Mouse (Mus musculus): ENCODE measurements around the gene Ppp1r12a.

DNA sequence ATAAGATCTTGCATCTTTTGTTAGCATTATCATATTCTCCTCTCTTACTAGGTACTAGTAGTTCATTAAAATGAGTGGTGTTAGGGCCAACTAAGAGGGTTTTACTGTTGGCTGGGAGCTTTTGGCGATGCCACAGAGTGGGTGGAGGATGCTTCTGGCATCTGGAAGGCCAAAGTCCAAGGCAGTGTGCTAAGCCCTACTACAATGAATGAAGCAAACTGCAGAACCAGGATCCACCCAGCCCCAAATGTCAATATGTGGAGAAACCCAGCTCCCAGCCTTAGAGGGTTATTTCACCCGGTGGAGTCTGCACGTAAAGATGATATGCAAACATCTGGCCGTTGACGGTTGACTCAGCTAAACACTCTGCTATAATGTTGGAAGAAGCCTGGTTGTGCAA lies 167.8 kb downstream of the Ppp1r12a start:
- TF ChIP-seq ZNF384 (IDR thresholded peaks at IDR 0.05; ENCODE audit: low read depth, low read length): no peak
- no peak for TF ChIP-seq MAFK (IDR thresholded peaks at IDR 0.05; ENCODE audit: insufficient read depth, low read depth, low read length)
- TF ChIP-seq ZC3H11A (IDR thresholded peaks at IDR 0.05; ENCODE audit: borderline replicate concordance, low read depth, low read length): no peak
- TF ChIP-seq CHD2 (IDR thresholded peaks at IDR 0.05; ENCODE audit: low read depth, low read length): no peak
- TF ChIP-seq HCFC1 (IDR thresholded peaks at IDR 0.05; ENCODE audit: borderline replicate concordance, insufficient read depth, low read length): no peak
